Mouse (Mus musculus): ENCODE results near the gene Dlgap5.

DNA sequence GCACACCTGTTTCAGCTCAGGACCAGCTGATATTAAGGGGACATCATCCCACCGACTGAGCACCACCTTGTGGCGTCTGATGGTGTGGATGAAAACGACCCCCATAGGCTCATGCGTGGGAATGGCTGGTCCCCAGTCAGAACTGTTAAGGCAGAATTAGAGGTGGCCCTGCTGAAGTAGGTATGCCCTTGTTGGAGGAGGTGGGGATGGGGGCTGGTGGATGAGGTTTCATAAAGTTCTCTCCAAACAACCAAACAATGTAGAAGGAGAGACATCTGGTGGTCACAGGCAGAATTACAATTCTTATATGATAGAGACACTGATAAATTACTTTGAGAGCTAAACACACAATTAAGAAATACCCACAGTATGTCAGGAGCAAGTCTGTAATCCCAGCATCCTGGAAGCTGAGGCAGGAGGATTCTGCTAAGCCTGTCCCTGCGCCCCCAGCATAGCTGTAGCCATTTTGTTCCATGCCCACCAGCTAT, 22.0 kb downstream of the Dlgap5 start:
- TF ChIP-seq CTCF (IDR thresholded peaks at IDR 0.05; ENCODE audit: borderline replicate concordance, extremely low read depth, insufficient read depth, insufficient read length), result peak; percentile 55; the same call in 1 of the 2 replicates
- TF ChIP-seq POLR2A (IDR thresholded peaks at IDR 0.05; ENCODE audit: borderline replicate concordance, extremely low read depth, insufficient read depth, insufficient read length, poor library complexity, severe bottlenecking), result no peak

Measured in brain, embryonic 14.5 days (tissue).